7 mouse cellular contexts compared by ENCODE assay signal in the genomic region with DNA sequence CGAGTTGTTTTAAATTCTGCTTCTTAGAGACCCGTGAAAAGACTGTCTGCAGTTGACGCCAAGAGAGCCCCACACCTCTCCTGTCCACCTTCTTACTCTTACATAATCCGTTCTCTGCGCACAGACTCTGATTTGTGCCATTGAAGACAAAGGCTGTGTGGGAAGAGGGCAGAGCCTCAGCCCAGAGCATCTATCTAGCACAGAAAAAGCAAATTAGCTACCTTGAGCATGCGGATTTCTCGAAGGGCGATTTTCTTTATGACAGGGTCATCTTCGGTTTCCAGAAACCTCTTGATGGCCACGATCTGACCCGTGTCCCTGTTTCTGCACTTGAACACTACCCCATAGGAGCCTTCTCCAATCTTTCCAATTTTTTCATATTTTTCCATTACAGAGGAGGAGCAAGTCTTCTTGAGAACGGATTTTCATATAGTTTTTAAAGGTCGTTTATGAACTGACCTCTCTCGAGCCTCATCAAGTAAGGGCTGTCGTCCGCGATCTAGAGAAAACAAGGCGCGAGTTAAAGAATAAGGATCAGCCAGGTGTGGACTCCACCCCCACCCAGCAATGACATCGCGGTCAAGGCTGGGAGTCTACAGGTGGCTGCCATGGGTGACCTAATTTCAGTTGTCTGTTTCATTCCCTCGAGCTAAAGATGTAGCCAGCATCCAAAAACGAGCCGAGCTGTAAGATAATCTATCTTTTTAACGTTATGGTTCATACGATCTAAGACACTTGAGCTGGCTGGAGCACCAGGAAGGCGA. TPM values are rescaled to one million over a fixed set of nuclear protein-coding genes. Genes with fewer than 3 reads are reported as not detected.
DNase-seq lines count a peak whose midpoint lies in the region; ATAC-seq and TF ChIP-seq lines count a peak whose summit lies in the region.

No protein-coding gene starts in this region.

- H3K27me3 ChIP-seq in lung, postnatal 0 days (replicated peaks; ENCODE audit: insufficient read depth, low read length) = 0 out of 2 replicates have a peak, but pooled peaks cover 4% of the 10 kb centered on the region
- H3K27me3 ChIP-seq in embryonic facial prominence, embryonic 12.5 days = peaks cover 8% of the 10 kb centered on the region; the same call in 1 of the 2 replicates
- H3K27me3 ChIP-seq in intestine, embryonic 16.5 days (replicated peaks; ENCODE audit: control insufficient read depth, insufficient read depth, low read length) = 0 out of 2 replicates have a peak, but pooled peaks cover 2% of the 10 kb centered on the region
- peaks cover 51% of the 10 kb centered on the region for H3K27me3 ChIP-seq in midbrain, embryonic 10.5 days (ENCODE audit: low read depth, poor library complexity, severe bottlenecking)

- peak overlapping the region; percentile 73 for H3K4me2 ChIP-seq in lung, postnatal 0 days (replicated peaks; ENCODE audit: low read depth, low read length)
- H3K4me2 ChIP-seq in embryonic facial prominence, embryonic 12.5 days (replicated peaks) = peak overlapping the region; percentile 96
- H3K4me2 ChIP-seq in intestine, embryonic 16.5 days (ENCODE audit: low read depth, low read length) = peak overlapping the region; percentile 91

- H3K4me3 ChIP-seq in lung, postnatal 0 days (ENCODE audit: low read depth, low read length) = peak overlapping the region; percentile 39
- peak overlapping the region; percentile 51 for H3K4me3 ChIP-seq in embryonic facial prominence, embryonic 12.5 days
- peak overlapping the region; percentile 58 for H3K4me3 ChIP-seq in intestine, embryonic 16.5 days (ENCODE audit: low read length)
- peak overlapping the region; percentile 70 for H3K4me3 ChIP-seq in midbrain, embryonic 10.5 days

- TF ChIP-seq EP300 in lung, postnatal 0 days (IDR thresholded peaks at IDR 0.05) = no peak

- H3K9me3 ChIP-seq in lung, postnatal 0 days (ENCODE audit: low read length) = no peaks in the 10 kb centered on the region
- no peaks in the 10 kb centered on the region for H3K9me3 ChIP-seq in embryonic facial prominence, embryonic 12.5 days
- no peaks in the 10 kb centered on the region for H3K9me3 ChIP-seq in intestine, embryonic 16.5 days (ENCODE audit: control insufficient read depth, low read length)
- no peaks in the 10 kb centered on the region for H3K9me3 ChIP-seq in midbrain, embryonic 10.5 days (replicated peaks)

- 37% methylated on average over 27 of the region's 27 CpGs for WGBS in lung, postnatal 0 days
- 32% methylated on average over 27 of the region's 27 CpGs for WGBS in embryonic facial prominence, embryonic 12.5 days
- WGBS in intestine, embryonic 16.5 days = 36% methylated on average over 27 of the region's 27 CpGs
- WGBS in midbrain, embryonic 10.5 days = 33% methylated on average over 27 of the region's 27 CpGs

- ATAC-seq in lung, postnatal 0 days = 0 out of 2 replicates have a peak, but pooled peaks have one; percentile 5
- no peak for ATAC-seq in embryonic facial prominence, embryonic 12.5 days (ENCODE audit: insufficient number of reproducible peaks, insufficient read depth, low FRiP score, low TSS enrichment)
- ATAC-seq in intestine, embryonic 16.5 days = peak; percentile 65

- no peak for TF ChIP-seq CTCF in lung, postnatal 0 days (IDR thresholded peaks at IDR 0.05)

- no peak for DNase-seq in lung, postnatal 0 days (ENCODE audit: low spot score)
- no peak for DNase-seq in lung, postnatal 14 days
- DNase-seq in midbrain, embryonic 10.5 days (ENCODE audit: low spot score) = no peak
- DNase-seq in thymus, postnatal 25 days = peak; percentile 43
- DNase-seq in urinary bladder, adult 2 months (ENCODE audit: low spot score) = no peak

- 0 out of 2 replicates have a peak overlapping the region, but pooled peaks have one; percentile 17 for H3K9ac ChIP-seq in lung, postnatal 0 days (replicated peaks; ENCODE audit: low read depth)
- peak overlapping the region; percentile 41; the same call in 1 of the 2 replicates for H3K9ac ChIP-seq in embryonic facial prominence, embryonic 12.5 days
- H3K9ac ChIP-seq in intestine, embryonic 16.5 days (ENCODE audit: low read depth, low read length) = peak overlapping the region; percentile 67

- no peaks in the 10 kb centered on the region; the same call in 1 of the 2 replicates for H3K4me1 ChIP-seq in lung, postnatal 0 days (ENCODE audit: insufficient read depth, low read depth, low read length)
- peaks cover 5% of the 10 kb centered on the region; the same call in 1 of the 2 replicates for H3K4me1 ChIP-seq in embryonic facial prominence, embryonic 12.5 days
- peaks cover 9% of the 10 kb centered on the region; the same call in 1 of the 2 replicates for H3K4me1 ChIP-seq in intestine, embryonic 16.5 days (ENCODE audit: control insufficient read depth, insufficient read depth, low read length)
- peaks cover 18% of the 10 kb centered on the region for H3K4me1 ChIP-seq in midbrain, embryonic 10.5 days

- no peaks in the 10 kb centered on the region for H3K36me3 ChIP-seq in lung, postnatal 0 days (ENCODE audit: insufficient read depth, low read length)
- no peaks in the 10 kb centered on the region for H3K36me3 ChIP-seq in embryonic facial prominence, embryonic 12.5 days
- H3K36me3 ChIP-seq in intestine, embryonic 16.5 days (ENCODE audit: control insufficient read depth, insufficient read depth, low read length) = no peaks in the 10 kb centered on the region
- no peaks in the 10 kb centered on the region for H3K36me3 ChIP-seq in midbrain, embryonic 10.5 days

- H3K27ac ChIP-seq in lung, postnatal 0 days (ENCODE audit: low read length) = no peak overlapping the region
- no peak overlapping the region for H3K27ac ChIP-seq in embryonic facial prominence, embryonic 12.5 days
- H3K27ac ChIP-seq in intestine, embryonic 16.5 days (ENCODE audit: low read length) = no peak overlapping the region
- H3K27ac ChIP-seq in midbrain, embryonic 10.5 days (replicated peaks) = peak overlapping the region; percentile 76

RNA-seq across cellular contexts. Expression of a gene that starts 1.1 kb away (rescaled TPM):
- polyA plus RNA-seq in lung, postnatal 0 days (2015; fragmentation: Nextera tagmentation; extraction: Ambion mirVana) = 2.7 and 3.1 TPM in 2 replicates
- 0.92 and 1.3 TPM in 2 replicates for polyA plus RNA-seq in embryonic facial prominence, embryonic 12.5 days (2016; fragmentation: Nextera tagmentation; extraction: Ambion mirVana)
- polyA plus RNA-seq in intestine, embryonic 16.5 days (2015; fragmentation: Nextera tagmentation; extraction: Ambion mirVana) = 1.5 and 2.2 TPM in 2 replicates
- 0.68 and 0.77 TPM in 2 replicates for polyA plus RNA-seq in midbrain, embryonic 10.5 days (2016; fragmentation: Nextera tagmentation; extraction: Ambion mirVana)
- polyA plus RNA-seq in urinary bladder, adult 2 months (2012; rRNA removed) = 5.4 and 11.1 TPM in 2 replicates

Comparison
In these comparisons a context has a peak if more than half of its experiments do, and no peak if none do; other contexts are left out.
1. H3K9ac ChIP-seq: peak in every context shown above with its lines; median percentile 67 in intestine, embryonic 16.5 days; 41 in embryonic facial prominence, embryonic 12.5 days; 17 in lung, postnatal 0 days.